Mouse (Mus musculus) cerebellum, adult (tissue): ENCODE measurements at regions not wholly inside any gene's neighbourhood (a gene's known extent, or its start where the extent isn't known, plus 50 kb on each side); places are given as distances from the start of the nearest gene placed in this dataset.

Experiments
- ATAC-seq: cut with Nextera tagmentation; 2 replicates; pipeline ENCODE4 v1.9.2; 2017; ENCODE audit warnings: mild to moderate bottlenecking, moderate library complexity, mixed read lengths; ENCODE audit not compliant: insufficient number of reproducible peaks, low FRiP score, low TSS enrichment

DNA sequence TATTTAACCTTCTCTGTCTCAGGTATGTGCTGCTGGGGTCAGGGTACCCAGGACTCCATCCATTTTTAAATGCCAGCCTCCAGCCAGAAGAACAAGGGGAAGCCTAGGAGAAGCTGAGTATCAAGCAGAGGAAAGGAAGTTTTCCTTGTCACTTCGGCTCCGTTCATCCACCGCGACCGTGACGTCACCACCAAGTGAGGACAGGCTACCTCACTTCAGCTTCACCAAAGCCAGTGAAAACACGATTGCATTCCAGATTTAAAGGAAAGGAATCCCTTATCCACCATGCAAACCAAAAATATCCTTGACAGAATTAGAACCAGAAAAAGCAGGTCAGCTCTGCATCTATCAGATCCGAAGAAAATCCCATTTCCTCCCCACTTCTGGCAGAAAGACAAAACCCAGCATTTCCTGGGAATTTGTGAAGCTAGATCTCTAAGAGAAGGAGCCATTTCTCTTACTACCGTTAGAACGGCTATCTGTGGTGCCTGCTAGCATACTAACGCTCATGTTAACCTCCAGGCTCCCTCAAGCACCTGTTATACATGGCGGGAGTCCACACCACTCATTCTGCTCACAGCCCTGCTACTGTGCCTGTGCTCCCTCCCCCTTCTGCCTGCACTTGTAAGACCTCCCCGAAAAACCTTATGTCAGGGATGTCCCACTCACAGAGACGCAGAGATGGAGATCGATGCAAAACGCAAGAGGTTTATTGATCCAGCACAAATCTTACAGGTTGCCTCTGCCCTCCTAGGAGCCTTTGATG is 133.4 kb downstream of the Qrsl1 start:
- ATAC-seq, result no peak

DNA sequence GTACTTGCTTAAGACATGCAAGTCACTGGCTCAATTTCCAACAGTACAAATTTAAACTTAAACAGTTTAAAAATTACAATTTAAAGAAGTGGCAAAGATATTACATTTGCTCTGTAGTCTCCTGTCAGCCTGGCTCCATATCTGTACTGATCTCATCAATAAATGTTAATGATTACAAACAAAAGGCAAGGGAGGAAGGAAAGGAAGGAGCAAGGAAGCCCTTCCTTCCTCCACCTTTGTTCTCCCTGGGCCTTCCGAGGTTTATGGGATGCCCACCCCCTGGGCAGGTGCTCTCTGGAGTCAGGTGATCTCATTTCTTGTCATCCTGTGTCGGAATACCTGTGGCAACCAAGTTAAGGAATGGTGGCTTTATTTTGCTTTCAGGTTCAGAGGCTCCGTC is 132.5 kb downstream of the Qrsl1 start:
- no peak for ATAC-seq

DNA sequence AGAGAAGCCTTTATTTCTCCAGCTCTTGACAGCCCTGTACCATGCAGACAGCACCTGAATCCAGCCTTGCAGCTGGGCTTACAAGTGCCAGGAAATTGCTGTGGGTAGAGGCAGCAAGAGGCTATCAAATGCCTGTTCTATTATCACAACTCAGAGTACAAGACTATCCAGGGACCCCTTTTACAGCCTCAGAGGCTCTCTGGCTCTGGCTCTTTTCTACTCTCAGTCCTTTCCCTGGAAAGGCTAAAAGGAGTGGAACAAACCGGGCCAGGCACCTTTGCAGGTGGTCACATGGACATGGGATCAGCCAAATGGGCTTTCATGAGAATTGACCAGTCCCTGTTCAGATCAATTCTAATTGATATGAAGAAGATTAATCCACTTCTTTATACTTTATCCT is 125.7 kb downstream of the Qrsl1 start:
- no peak for ATAC-seq

DNA sequence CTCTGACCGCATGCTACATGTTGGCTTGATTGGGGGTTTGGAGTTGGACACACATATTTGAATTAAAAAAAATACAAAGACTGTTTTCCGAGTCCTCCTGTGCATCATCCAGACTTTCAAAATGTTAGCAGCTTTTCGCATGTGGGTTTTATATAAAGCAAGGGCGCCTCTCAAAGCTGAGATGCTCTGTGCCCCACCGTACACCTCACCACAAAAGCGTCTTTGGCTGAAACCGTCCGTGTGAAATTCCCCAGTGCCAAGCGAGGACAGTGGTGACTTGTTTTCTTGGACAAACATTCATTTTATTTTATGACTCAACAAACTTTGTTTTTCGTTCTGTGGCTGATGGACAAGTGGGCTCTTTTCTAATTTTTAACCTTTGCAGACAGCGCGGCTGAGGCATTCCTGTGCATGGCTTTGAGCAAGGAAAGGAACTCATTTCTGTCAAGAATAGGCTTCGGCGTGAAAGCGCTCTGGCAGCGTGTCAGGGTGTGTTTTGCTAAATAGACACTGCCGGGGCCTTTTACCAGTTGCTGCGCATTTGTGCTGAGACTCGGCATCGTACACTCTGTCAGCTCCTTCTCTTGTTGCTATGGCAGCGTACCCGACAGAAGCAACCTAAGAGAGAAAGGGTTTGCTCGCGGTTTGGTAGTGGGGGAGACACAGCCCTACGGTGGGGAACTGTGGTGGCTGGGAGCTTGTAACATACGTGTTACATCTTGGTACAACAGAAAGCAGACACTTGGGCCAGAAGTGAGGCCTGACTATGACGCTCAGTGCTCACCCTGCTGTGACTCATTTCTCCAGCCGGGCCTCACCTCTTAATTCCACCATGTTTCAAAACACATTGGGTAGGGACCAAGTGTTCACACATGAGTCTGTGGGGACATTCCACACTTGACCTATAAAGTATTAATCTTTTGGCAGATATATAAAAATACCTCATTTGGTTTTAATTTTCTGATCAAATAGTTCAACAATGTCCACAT is 123.6 kb downstream of the Qrsl1 start:
- no peak for ATAC-seq

DNA sequence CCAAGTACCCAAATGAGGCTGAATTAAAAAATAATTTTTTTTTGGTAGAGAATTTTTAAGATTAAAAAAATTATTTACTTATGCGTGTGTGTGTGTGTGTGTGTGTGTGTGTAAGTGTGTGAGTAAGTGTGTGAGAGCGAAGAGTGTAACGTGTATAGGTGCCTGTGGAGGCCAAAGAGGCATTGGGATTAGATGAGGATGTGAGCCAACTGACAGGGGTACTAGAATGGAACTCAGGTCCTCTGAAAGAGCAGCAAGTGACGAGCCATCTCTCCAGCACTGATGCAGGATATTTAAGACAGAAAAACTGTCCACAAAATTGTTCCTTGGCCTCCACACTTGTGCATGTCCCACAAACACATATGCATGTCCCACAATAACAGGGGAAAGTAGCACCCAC is 121.0 kb downstream of the Qrsl1 start:
- ATAC-seq, result no peak

DNA sequence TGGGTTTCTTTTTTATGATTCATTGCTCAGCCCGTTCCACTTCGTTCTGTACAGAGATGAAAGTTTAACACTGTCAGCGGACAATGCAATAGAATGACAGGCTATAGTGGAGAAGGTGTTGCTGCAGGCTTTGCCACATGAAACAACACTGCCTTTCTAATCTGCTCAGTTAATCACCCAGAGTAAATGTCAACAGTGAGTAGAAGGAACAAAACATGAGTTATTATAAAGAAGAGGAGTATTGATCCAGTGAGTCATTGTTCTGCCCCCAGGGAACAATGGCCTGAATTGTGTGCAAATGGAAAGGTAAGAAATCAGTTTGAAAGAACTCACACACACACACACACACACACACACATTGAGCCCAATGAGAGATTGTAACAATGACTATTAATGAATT is 118.2 kb downstream of the Qrsl1 start:
- ATAC-seq, result no peak

DNA sequence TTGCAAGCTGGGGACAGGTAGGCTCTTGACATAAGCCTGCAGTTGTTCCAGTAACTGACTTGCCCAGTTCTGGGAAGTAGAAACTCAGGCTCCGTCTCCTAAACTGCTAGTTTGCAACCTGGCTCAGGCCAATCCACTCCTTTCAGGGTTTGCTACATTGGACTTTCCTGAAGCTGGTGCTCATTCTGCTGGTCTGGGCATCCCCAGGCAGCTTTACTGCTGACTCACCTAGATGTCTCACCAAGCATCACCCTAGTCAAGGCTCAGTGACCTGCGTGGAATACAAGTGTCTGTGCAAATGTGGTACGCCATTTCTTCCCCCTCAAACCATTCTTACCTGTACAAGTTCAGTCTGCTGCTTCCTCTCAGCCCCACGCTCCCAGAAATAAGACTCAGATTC is 110.8 kb downstream of the Qrsl1 start:
- ATAC-seq, result no peak

DNA sequence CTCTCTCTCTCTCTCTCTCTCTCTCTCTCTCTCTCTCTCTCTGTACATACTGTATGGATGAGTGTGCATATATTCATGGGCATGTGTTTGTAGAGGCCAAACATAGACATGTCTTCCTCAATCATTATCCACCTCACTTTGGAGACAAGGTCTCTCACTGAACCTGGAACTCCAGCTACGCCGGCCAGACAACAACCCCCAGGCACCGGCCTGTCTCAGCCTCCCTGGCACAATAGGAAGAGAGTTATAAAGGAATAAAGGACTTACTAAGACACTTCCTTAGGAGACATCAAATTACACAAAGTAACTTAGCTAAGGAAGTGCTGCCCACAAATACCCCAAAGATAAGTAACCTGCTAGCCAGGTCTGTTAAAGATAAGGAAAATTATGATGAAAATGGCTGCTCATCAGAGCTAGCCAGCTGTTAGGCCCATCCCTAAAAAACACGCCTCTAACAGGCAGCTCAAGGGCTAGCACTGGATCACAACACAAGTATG is 110.0 kb downstream of the Qrsl1 start:
- no peak for ATAC-seq

DNA sequence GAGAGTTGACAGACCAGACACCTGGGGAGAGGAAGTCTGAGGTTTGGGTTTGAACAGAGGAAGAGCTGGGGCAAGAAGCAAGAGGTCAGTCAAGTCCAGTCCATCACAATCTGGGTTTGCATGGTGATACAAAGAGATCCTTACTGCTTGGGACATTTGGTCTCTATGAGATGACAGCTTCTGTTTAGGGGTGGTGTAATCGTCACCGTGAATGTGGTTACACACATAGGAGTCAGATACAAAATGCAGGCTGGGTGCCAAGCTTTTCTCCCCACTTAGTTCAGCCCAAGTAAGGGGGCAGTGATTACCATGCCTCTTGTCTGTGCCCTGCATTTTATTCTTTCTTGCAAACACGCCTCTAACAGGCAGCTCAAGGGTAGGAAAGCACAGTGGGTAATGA is 108.9 kb downstream of the Qrsl1 start:
- no peak for ATAC-seq

DNA sequence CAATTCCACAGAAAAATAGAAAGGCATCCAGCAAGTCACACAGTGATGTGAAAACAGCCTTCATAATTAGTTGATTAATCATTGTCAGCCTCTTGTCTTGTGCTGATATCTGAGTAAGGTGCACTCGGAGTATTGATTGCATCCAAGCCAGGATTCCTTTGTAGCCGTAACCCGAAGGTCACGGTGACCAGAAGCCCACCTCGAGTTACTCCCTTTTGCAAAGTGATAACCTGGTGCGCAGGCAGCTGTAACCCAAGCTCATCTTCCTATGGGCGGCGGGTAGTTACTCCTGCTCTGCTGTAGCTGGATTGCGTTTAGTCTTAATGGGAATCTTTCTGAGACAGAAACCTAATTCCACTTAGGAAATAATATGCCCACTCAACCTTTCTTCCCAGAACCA is 107.0 kb downstream of the Qrsl1 start:
- no peak for ATAC-seq

DNA sequence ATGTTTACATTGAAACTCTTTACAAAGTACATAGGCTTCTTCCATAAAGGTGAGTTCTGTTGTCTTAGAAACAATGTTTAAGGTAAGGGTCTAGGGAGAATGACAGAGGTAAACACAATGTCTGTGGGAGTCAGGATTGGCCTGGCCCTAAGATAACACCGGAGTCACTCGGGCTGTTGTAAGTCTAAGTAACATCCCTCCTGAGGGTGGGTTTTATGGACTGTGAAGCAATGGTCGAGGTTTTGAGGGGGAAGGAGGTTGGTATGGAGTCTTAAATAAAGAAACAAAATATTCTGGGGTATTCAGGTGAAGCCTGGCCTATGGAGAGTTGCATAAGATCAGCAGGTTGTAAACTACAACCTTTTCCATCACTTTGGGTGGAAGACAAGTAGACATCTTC is 101.5 kb downstream of the Qrsl1 start:
- ATAC-seq, result no peak

DNA sequence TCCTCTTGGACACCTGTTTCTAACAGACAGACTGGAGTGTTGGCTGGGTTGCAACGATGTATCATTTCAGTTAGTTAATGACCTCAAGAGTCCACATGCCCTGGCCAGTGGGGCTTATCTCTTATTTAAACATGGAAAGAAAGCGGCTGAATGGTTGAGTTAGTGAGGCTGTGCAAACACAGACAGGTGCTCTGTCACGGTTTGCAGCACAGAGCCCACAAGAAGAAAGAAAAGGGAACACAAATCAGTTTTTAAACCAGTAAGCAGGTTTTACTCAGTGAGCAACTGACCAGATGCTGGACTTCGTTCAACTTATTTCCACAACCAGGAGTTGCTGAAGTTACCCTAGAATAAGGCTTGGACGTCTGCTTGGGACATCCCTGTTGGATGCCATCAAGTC is 86.3 kb downstream of the Qrsl1 start:
- no peak for ATAC-seq

DNA sequence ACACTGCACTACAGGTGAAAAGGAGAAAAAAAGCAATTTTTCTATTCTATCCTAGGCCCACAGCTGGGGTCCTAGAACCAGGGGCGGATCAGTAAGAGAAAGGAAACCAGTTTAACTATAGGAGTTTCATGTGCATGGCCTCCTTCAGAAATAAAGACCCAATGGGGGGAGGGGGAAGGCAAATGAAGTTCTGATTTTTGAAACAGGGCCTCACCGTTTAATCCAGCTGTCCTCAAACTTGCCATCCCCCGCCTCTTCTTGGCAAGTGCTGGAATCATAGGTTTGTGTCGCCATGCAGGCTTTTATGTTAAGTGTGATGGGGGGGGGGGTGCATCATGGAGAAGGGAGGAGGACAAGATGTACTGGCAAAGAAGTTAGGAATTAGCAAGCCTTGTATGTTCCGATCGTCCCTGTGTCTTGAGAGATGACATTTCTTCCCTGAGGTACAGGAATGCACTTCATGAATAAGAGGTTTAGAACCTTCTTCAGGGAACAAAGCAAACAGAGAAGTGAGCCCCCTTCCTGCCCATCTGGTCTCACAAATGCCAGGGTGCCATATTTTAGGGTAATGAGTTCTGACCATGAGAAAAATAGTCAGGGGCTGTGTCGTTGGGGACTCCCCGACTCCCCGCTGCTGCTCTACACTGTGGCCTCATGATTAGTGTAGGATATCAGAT is 83.9 kb downstream of the Qrsl1 start:
- no peak for ATAC-seq

DNA sequence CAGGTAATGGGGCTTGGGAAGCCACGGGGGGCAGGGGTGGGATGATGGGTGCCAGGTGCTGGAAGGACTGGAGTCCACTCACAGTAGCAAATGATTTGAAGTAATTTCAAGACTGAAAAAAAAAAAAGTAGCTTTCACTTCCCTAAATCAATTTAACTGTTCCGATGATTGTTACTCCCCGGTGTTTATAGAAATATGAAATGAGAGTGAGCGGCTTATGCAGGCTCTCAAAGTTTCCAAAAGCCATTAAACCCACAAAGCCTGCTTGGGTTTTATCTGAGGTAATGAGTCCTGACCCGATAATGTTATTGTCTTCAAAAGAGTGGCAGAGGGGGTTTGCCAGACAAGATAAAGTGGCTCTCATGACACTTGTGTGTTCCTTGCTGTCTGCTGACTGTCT is 82.9 kb downstream of the Qrsl1 start:
- no peak for ATAC-seq

DNA sequence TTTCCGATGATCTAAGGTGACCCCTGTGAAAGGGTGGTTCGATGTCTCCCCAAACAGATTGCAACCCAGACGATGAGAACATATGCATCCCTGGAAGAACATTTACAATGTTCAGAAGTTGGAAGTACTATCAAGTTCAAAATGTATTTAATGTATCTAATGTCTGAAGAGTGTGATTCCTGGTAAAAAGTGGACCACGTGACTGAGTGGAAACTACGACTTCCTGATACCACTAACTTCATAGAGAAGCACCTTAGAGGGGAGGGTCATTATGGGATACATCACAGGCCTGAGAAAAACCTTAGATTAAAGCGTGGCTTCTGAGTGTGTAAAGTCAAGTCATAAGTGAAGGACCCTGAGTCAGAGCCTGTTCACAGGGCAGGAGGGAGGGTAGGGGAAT is 82.1 kb downstream of the Qrsl1 start:
- no peak for ATAC-seq

DNA sequence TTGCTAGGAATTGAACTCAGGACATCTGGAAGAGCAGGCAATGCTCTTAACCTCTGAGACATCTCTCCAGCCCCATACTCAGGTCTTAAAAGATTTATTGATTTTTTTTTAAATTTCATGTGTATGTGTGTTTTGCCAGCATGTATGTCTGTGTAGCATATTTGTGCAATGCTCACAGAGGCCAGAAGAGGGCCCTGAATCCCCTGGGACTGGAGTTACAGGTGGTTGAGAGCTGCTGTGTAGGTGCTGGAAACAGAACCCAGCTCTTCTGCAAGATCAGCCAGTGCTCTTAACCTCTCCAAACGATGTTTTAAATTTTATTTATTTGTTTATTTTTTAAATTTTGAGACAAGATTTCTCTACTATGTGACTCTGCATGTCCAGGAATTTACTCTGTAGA is 78.9 kb downstream of the Qrsl1 start:
- ATAC-seq, result no peak

DNA sequence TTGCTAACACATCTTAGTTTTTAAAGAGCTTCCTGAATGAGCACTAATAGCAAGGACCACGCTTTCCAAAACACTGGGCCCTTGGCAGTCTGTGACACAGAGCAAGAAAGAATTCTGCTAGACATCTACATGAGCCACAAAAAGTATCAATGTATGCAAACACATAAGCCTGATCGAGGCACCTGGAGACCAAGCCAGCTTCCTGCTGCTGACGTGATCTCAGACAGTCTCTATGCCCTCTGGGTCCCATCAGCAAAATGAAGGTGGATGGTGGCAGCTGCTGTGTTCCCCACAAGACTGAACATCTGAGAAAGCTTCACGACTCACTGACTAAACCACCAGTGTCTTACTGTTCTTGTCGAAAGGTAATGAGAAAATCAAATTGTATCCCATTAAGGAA is 77.5 kb downstream of the Qrsl1 start:
- ATAC-seq, result no peak
